Mouse (Mus musculus) intestine, embryonic 14.5 days (tissue): ENCODE data around the gene Cactin. TPM values are rescaled to one million over a fixed set of nuclear protein-coding genes. Genes with fewer than 3 reads are reported as not detected.
A peak's percentile ranks its signal among the peaks of the same experiment; 100 is the strongest.

Experiments used
- ATAC-seq: fragments of 200-750 bp; cut with Nextera tagmentation; replicated peaks from 2 replicates; pipeline ENCODE4 v1.8.0; 2017; ENCODE audit warnings: low read depth, moderate number of reproducible peaks, moderate TSS enrichment, moderate library complexity; ENCODE audit not compliant: low FRiP score, low TSS enrichment
- DNase-seq: peaks from one replicate; pipeline ENCODE4 v3.0.0-alpha.2; 2018; ENCODE audit warnings: low spot score
- H3K27ac ChIP-seq: fragments of 300-500 bp; sonication (generic); 2 replicates; pipeline ENCODE4 v1.5.1; 2014; ENCODE audit warnings: low read depth, mild to moderate bottlenecking, control low read depth
- H3K27me3 ChIP-seq: fragments of 300-500 bp; sonication (generic); replicated peaks from 2 replicates; pipeline ENCODE4 v1.6.1; 2014; ENCODE audit warnings: low read length, control low read depth; ENCODE audit not compliant: control insufficient read depth, insufficient read depth
- H3K36me3 ChIP-seq: fragments of 300-500 bp; sonication (generic); 2 replicates; pipeline ENCODE4 v1.6.1; 2014; ENCODE audit warnings: low read length, control low read depth; ENCODE audit not compliant: control insufficient read depth, insufficient read depth
- H3K4me1 ChIP-seq: fragments of 300-500 bp; sonication (generic); replicated peaks from 2 replicates; pipeline ENCODE4 v1.6.1; 2014; ENCODE audit warnings: low read length, control low read depth, mixed read lengths; ENCODE audit not compliant: control insufficient read depth, insufficient read depth
- H3K4me2 ChIP-seq: fragments of 300-500 bp; sonication (generic); 2 replicates; pipeline ENCODE4 v1.6.1; 2014; ENCODE audit warnings: low read length
- H3K4me3 ChIP-seq: fragments of 300-500 bp; sonication (generic); 2 replicates; pipeline ENCODE4 v1.5.1; 2014; ENCODE audit warnings: low read depth, low read length, control low read depth, mixed read lengths
- H3K9ac ChIP-seq: fragments of 300-500 bp; sonication (generic); 2 replicates; pipeline ENCODE4 v1.6.1; 2014; ENCODE audit warnings: mild to moderate bottlenecking, low read length
- H3K9me3 ChIP-seq: fragments of 300-500 bp; sonication (generic); 2 replicates; pipeline ENCODE4 v1.6.1; 2016; ENCODE audit warnings: low read length, control low read depth; ENCODE audit not compliant: control insufficient read depth
- WGBS: fragments of 180-500 bp; shearing (Covaris S2); extraction: QIAGEN DNeasy Blood & Tissue Kit; methylation state at CpG from one replicate; pipeline ENCODE4 v1.1.7; 2014; 5-methylcytosine and 5-hydroxymethylcytosine counted together
- polyA plus RNA-seq: library from polyadenylated mRNA; unstranded; fragments of >200 nt; fragmentation: Nextera tagmentation; extraction: Ambion mirVana; gene quantifications from 2 replicates; pipeline ENCODE4 v1.2.1, GENCODE M21; 2014

The Cactin gene
- polyA plus RNA-seq, 1 experiment from 2014 or later: 27.7 TPM

DNA sequence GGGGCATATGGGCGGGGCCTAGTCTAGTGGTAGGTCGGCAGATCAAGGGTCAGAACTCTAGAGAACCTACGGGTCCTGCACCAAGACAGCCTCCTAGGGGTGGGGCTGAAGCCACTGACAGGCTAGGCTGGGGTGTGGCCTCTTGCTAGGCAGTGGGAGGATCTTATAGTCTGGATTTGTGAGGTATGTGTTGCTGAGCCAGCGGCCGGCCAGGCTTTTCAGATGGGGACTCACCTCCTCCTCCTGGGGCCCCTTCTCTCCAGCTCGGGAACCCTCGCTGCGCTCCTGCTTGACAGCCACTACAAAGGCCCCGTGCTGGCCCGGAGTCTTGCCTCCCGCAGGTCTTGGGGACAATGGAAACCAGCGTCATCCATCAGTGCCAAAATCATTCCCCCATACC is 28.2 kb downstream of the Cactin start:
- H3K9me3 ChIP-seq: no peaks in the 10 kb centered on the region
- DNase-seq (no peak), ATAC-seq (0 out of 2 replicates have a peak, but pooled peaks have one; percentile 4)
- H3K27ac ChIP-seq: 0 out of 2 replicates have a peak overlapping the region, but pooled peaks have one; percentile 62
- H3K9ac ChIP-seq: no peak overlapping the region
- H3K4me1 ChIP-seq: peaks cover 26% of the 10 kb centered on the region
- H3K27me3 ChIP-seq: peaks cover 9% of the 10 kb centered on the region
- H3K4me3 ChIP-seq: peak overlapping the region; percentile 66
- peaks cover 6% of the 10 kb centered on the region for H3K36me3 ChIP-seq
- 8% methylated on average over 12 of the region's 12 CpGs for WGBS
- peak overlapping the region; percentile 88 for H3K4me2 ChIP-seq

GRCm38 (mm10) chr10:81349961-81350350 is 29.1 kb downstream of the Cactin start:
- Histone ChIP-seq H3K4me1 (peaks cover 26% of the 10 kb centered on the region), H3K9ac (peak overlapping the region; percentile 78), H3K27ac (peak overlapping the region; percentile 62), H3K36me3 (peaks cover 6% of the 10 kb centered on the region), H3K4me3 (peak overlapping the region; percentile 66), H3K4me2 (peak overlapping the region; percentile 88), H3K27me3 (0 out of 2 replicates have a peak, but pooled peaks cover 2% of the 10 kb centered on the region), H3K9me3 (no peaks in the 10 kb centered on the region)
- under 1% methylated on average over 29 of the region's 29 CpGs for WGBS
- DNase-seq: no peak
- ATAC-seq: peak; percentile 20

GRCm38 (mm10) chr10:81350351-81351063 is 29.6 kb downstream of the Cactin start, which contains the start of gene Hmg20b:
Gene Hmg20b (minus strand): TSS chr10:81350480.
- H3K4me3 ChIP-seq: peak within 1 kb of the TSS; percentile 66
- peaks cover 26% of the 10 kb centered on the region for H3K4me1 ChIP-seq
- peaks cover 6% of the 10 kb centered on the region for H3K36me3 ChIP-seq
- DNase-seq (peak; percentile 97), ATAC-seq (peak; percentile 92)
- H3K4me2 ChIP-seq: peak within 1 kb of the TSS; percentile 88
- WGBS: under 1% methylated on average over 54 of the region's 54 CpGs
- H3K9ac ChIP-seq: peak within 1 kb of the TSS; percentile 78
- H3K27ac ChIP-seq: peak within 1 kb of the TSS; percentile 62
- H3K9me3 ChIP-seq: no peaks in the 10 kb centered on the region
- no peaks in the 10 kb centered on the region for H3K27me3 ChIP-seq

DNA sequence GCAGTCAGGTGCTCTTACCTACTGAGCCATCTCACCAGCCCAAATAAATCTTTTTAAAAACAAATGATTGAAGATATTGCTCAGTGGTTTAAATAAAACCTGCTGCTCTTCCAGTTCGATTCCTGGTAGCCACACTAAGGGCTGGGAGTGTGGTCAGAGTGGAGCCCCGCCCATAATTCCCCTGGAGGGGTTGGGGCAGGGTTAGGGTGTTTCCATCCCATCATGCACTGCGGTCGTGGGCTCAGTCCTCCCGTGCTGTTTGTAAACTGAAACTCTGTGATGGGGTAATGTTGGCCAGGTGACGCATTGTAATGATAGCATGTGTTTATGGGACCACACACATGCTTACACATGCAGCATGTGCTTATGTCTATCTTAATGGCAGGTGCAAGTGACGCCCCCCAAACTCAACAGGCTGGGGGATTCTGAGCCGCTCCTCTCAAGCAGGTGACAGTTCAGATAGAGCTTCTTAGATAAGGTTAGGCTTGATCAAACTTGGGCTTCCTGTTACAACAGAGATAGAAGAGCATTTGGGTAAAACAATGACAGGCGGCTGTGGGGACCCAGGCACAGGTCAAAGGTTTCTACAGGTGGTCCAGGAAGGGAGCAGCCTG is 30.9 kb downstream of the Cactin start:
- Histone ChIP-seq H3K9me3 (no peaks in the 10 kb centered on the region), H3K9ac (no peak overlapping the region), H3K27ac (no peak overlapping the region), H3K4me3 (no peak overlapping the region), H3K36me3 (peaks cover 6% of the 10 kb centered on the region), H3K4me2 (no peak overlapping the region), H3K27me3 (no peaks in the 10 kb centered on the region), H3K4me1 (peaks cover 24% of the 10 kb centered on the region)
- WGBS: 14% methylated on average over 9 of the region's 9 CpGs
- ATAC-seq (no peak), DNase-seq (no peak)

DNA sequence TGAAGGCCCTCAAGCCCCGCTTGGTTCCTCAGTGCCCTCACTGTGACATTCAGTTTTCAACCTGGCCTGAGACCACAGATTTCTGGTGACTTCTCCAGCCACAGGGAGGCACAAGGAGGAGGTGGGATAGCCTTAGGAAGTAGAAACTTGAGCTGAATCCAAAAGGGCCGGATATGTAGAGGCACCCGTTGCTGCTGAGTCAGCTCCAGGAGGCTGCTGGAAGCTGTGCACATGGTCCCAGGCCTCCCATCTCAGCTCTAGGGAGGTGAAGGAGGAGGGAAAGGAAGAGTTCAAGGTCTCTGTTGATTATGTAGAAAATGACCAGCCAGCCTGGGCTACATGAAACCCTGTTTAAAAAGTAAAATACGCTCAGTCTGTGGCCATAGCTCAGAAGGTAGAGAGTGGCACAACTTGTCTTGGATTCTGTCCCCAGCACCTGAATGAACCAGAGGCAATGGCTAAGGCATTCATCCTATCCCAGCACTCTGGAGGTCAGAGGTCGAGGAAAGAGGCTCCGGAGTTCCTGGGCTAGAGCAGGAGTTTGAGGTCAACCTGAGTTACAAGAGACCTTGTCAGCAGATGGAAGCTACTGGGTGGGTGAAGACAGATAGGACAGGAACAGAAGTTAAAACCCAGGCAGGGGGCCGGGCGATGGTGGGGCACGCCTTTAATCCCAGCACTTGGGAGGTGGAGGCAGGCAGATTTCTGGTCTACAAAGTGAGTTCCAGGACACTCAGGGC is 34.0 kb downstream of the Cactin start:
- peaks cover 22% of the 10 kb centered on the region for H3K4me1 ChIP-seq
- DNase-seq (no peak), ATAC-seq (no peak)
- H3K27me3 ChIP-seq: no peaks in the 10 kb centered on the region
- H3K27ac ChIP-seq: no peak overlapping the region
- H3K9me3 ChIP-seq: no peaks in the 10 kb centered on the region
- no peak overlapping the region for H3K4me3 ChIP-seq
- H3K4me2 ChIP-seq: no peak overlapping the region
- no peak overlapping the region for H3K9ac ChIP-seq
- no peaks in the 10 kb centered on the region for H3K36me3 ChIP-seq
- WGBS: 69% methylated on average over 9 of the region's 9 CpGs

DNA sequence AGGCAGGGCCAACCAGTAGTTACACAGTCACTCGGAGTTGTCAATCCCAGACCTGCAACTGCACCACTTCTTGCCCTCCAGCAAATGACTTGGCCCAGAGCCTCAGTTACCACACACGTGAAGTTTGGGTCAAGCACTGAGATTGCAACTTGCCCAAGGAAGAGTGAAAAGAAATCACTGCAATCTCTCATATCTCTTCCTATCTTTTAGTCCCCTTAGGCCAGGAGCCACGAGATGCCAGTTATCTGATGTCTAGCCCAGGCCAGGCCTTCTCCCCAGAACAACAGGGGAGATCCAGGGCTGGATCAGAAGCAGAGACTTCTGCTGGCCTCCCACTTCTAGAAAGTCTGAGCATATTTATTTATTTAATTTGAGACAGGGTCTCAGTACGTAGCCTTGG is 34.6 kb downstream of the Cactin start:
- Histone ChIP-seq H3K36me3 (no peaks in the 10 kb centered on the region), H3K27me3 (no peaks in the 10 kb centered on the region), H3K9me3 (no peaks in the 10 kb centered on the region), H3K4me1 (peaks cover 22% of the 10 kb centered on the region), H3K4me2 (no peak overlapping the region), H3K9ac (no peak overlapping the region), H3K27ac (no peak overlapping the region), H3K4me3 (no peak overlapping the region)
- ATAC-seq: no peak
- no peak for DNase-seq
- WGBS: 77% methylated on average over 4 of the region's 4 CpGs

DNA sequence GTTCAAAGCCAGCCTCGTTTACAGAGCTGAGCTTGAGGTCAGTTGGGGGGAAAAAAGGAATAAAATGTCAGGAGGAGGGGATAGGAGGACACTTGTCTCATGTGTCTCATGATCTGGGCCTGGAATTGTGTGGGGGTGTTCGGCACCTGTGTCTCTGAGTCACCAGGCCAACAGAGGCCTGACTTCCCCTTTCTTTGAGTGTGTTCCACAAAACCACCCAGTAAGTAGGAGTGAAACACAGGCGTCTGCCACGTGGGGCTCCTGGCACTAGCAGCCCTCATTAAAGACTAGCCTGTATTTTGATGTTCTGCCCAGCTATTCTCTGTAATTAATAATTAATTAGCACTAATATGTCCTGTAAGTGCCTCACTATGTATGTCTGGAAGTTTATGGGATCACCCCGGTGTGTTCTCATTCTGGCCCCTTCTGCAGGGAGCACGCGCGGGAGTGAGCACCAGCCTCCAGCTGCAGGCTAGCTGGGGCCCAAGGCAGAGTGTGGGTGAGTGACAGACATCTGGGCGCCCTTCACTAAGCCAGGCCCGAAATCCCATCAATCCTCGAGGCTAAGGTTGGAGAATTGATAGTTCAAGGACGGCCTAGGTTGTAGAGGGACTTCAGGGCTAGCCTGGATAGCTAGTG is 35.6 kb downstream of the Cactin start:
- H3K4me1 ChIP-seq: peaks cover 18% of the 10 kb centered on the region
- peak overlapping the region; percentile 97 for H3K4me2 ChIP-seq
- H3K27ac ChIP-seq: no peak overlapping the region
- H3K4me3 ChIP-seq: no peak overlapping the region
- H3K36me3 ChIP-seq: no peaks in the 10 kb centered on the region
- ATAC-seq: no peak
- H3K9ac ChIP-seq: no peak overlapping the region
- WGBS: 58% methylated on average over 12 of the region's 12 CpGs
- H3K27me3 ChIP-seq: no peaks in the 10 kb centered on the region
- no peak for DNase-seq
- no peaks in the 10 kb centered on the region for H3K9me3 ChIP-seq
